Mouse (Mus musculus): ENCODE results near the gene Pdik1l.

DNA sequence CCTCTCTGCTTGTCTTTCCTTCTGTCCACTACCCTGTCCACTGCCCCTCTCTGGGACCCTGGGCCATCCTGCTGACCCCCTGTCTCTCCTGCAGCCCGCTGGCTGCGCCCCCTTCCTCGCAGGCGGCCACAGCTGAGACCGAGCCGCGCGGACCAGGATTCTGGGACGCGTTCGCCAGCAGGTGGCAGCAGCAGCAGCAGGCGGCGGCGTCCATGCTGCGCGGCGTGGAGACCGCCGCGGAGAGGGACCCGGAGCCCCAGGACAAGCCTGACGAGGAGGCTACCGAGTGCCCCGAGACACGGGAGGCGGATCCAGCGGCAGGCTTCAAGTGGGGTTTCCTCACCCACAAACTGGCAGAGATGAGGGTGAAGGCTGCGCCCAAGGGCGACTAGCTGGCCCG is 38.0 kb downstream of the Pdik1l start:
- peak; percentile 85 for TF ChIP-seq CTCF (IDR thresholded peaks at IDR 0.05; ENCODE audit: low read depth)
- TF ChIP-seq EP300 (IDR thresholded peaks at IDR 0.05; ENCODE audit: low read depth): no peak

All from heart, postnatal 0 days (tissue).